Mouse (Mus musculus) midbrain, postnatal 0 days (tissue): Measurements from ENCODE around the gene Ak5. TPM values are rescaled to one million over a fixed set of nuclear protein-coding genes. Genes with fewer than 3 reads are reported as not detected.

ENCODE experiments used
- ATAC-seq: fragments of 200-750 bp; cut with Nextera tagmentation; 2 replicates; pipeline ENCODE4 v1.8.0; 2017; ENCODE audit warnings: moderate number of reproducible peaks, mild to moderate bottlenecking, moderate TSS enrichment, moderate library complexity; ENCODE audit not compliant: low FRiP score
- DNase-seq: peaks from one replicate; pipeline ENCODE4 v3.0.0-alpha.2; 2015; ENCODE audit warnings: low spot score
- H3K27ac ChIP-seq: fragments of 300-500 bp; sonication (generic); 2 replicates; pipeline ENCODE4 v1.5.1; 2014; ENCODE audit warnings: low read depth, mild to moderate bottlenecking, low read length, mixed read lengths
- H3K27me3 ChIP-seq: fragments of 300-500 bp; sonication (generic); 2 replicates; pipeline ENCODE4 v1.6.1; 2014; ENCODE audit warnings: low read length, control low read depth, mixed read lengths; ENCODE audit not compliant: insufficient read depth
- H3K36me3 ChIP-seq: fragments of 300-500 bp; sonication (generic); 2 replicates; pipeline ENCODE4 v1.6.1; 2014; ENCODE audit warnings: low read length, control low read depth, mixed read lengths; ENCODE audit not compliant: insufficient read depth
- H3K4me1 ChIP-seq: fragments of 300-500 bp; sonication (generic); 2 replicates; pipeline ENCODE4 v1.6.1; 2014; ENCODE audit warnings: mild to moderate bottlenecking, control low read depth, antibody characterized with exemption, low read length, mixed read lengths; ENCODE audit not compliant: insufficient read depth
- H3K4me2 ChIP-seq: fragments of 300-500 bp; sonication (generic); 2 replicates; pipeline ENCODE4 v1.6.1; 2014; ENCODE audit warnings: low read depth, mild to moderate bottlenecking, low read length, mixed read lengths; ENCODE audit not compliant: poor library complexity, severe bottlenecking
- H3K4me3 ChIP-seq: fragments of 300-500 bp; sonication (generic); 2 replicates; pipeline ENCODE4 v1.5.1; 2014; ENCODE audit warnings: low read depth, mild to moderate bottlenecking, low read length, moderate library complexity
- H3K9ac ChIP-seq: fragments of 300-500 bp; sonication (generic); replicated peaks from 2 replicates; pipeline ENCODE4 v1.6.1; 2014; ENCODE audit warnings: mild to moderate bottlenecking, low read length, moderate library complexity, mixed read lengths; ENCODE audit not compliant: poor library complexity, severe bottlenecking
- H3K9me3 ChIP-seq: fragments of 300-500 bp; sonication (generic); 2 replicates; pipeline ENCODE4 v1.6.1; 2016; ENCODE audit warnings: low read length, control low read depth
- CTCF ChIP-seq: IDR thresholded peaks from 2 replicates; pipeline ENCODE4 v1.5.1; 2016; ENCODE audit warnings: antibody characterized with exemption, mild to moderate bottlenecking
- WGBS: fragments of 180-500 bp; shearing (Covaris S2); extraction: QIAGEN DNeasy Blood & Tissue Kit; methylation state at CpG from one replicate; pipeline ENCODE4 v1.1.7; 2014; 5-methylcytosine and 5-hydroxymethylcytosine counted together
- polyA plus RNA-seq: library from polyadenylated mRNA; unstranded; fragments of >200 nt; fragmentation: Nextera tagmentation; extraction: Ambion mirVana; gene quantifications from 2 replicates; pipeline ENCODE4 v1.2.1, GENCODE M21; 2015
- total RNA-seq: library from RNA; depleted of rRNA; stranded (reverse); fragments of >200 nt; gene quantifications from 2 replicates; pipeline ENCODE4 v1.2.3, GENCODE M21; 2014

The Ak5 gene
- total and polyA plus RNA-seq, 2 experiments from 2014 or later, result 14.0 to 22.3 TPM

DNA sequence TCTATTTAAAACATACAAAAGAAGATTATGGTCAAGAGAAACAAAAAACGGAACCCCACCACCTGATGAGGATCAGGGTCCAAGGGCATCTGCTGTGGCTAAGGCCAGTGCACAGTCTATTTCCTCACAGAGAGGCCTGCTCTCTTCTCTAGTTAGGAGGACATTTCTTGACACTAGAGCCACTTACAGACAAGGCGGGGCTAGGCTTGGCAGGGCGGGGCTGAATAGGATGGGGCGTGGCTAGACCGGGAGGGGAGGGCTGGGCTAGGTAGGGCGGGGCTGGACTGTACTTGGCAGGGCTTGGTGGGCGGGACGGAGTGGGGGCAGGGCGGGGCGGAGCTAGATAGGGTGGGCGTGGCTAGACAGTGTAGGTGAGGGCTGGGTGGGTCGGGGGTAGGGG, 110.5 kb downstream of the Ak5 start:
- Histone ChIP-seq H3K27ac (no peak overlapping the region), H3K9ac (no peak overlapping the region), H3K4me3 (no peak overlapping the region), H3K9me3 (no peaks in the 10 kb centered on the region), H3K4me2 (no peak overlapping the region), H3K27me3 (no peaks in the 10 kb centered on the region), H3K36me3 (no peaks in the 10 kb centered on the region), H3K4me1 (no peaks in the 10 kb centered on the region)
- no peak for DNase-seq
- no peak for TF ChIP-seq CTCF
- WGBS, result 41% methylated on average over 7 of the region's 12 CpGs
- ATAC-seq, result no peak

- WGBS, result 92% methylated on average over 3 of the region's 3 CpGs
- Histone ChIP-seq H3K36me3 (no peaks in the 10 kb centered on the region), H3K4me2 (no peak overlapping the region), H3K4me3 (no peak overlapping the region), H3K27me3 (no peaks in the 10 kb centered on the region), H3K9me3 (no peaks in the 10 kb centered on the region), H3K4me1 (no peaks in the 10 kb centered on the region), H3K27ac (no peak overlapping the region), H3K9ac (no peak overlapping the region)
- TF ChIP-seq CTCF, result peak; percentile 42; the same call in 1 of the 2 replicates
- DNase-seq, result no peak
- ATAC-seq, result no peak
Measured at GRCm38 (mm10) chr3:152556919-152557318, 111.2 kb downstream of the Ak5 start.

DNA sequence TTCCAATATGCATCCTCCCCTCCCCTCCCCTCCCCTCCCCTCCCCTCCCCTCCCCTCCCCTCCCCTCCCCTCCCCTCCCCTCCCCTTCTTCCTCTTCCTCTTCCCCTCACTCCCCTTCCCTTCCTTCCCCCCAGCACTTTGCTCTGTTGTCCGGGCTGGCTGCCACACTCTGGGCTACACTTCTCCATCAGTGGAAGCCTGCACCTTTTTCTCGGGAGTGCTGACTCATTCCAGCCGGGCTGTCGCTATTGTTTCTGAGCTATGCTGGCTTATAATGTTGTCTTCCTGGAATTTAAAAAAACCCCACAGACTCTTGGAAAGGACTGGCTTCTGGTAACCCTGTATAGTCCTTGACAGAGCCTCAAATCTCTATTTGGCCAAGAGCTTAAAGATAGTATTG, 111.7 kb downstream of the Ak5 start:
- WGBS, result 53% methylated on average over 3 of the region's 4 CpGs
- no peak for TF ChIP-seq CTCF
- no peak for ATAC-seq
- H3K27me3 ChIP-seq, result no peaks in the 10 kb centered on the region
- H3K9ac ChIP-seq, result no peak overlapping the region
- H3K4me1 ChIP-seq, result no peaks in the 10 kb centered on the region
- H3K4me3 ChIP-seq, result no peak overlapping the region
- no peak overlapping the region for H3K4me2 ChIP-seq
- DNase-seq, result no peak
- no peak overlapping the region for H3K27ac ChIP-seq
- no peaks in the 10 kb centered on the region for H3K36me3 ChIP-seq
- no peaks in the 10 kb centered on the region for H3K9me3 ChIP-seq

- no peak overlapping the region for H3K9ac ChIP-seq
- H3K36me3 ChIP-seq, result no peaks in the 10 kb centered on the region
- DNase-seq, result no peak
- no peak for TF ChIP-seq CTCF
- no peaks in the 10 kb centered on the region for H3K4me1 ChIP-seq
- H3K27me3 ChIP-seq, result no peaks in the 10 kb centered on the region
- ATAC-seq, result no peak
- H3K9me3 ChIP-seq, result no peaks in the 10 kb centered on the region
- no peak overlapping the region for H3K4me3 ChIP-seq
- no peak overlapping the region for H3K4me2 ChIP-seq
- WGBS, result 35% methylated on average over 7 of the region's 7 CpGs
- no peak overlapping the region for H3K27ac ChIP-seq
Measured at GRCm38 (mm10) chr3:152555216-152555615, 112.9 kb downstream of the Ak5 start.

GRCm38 (mm10) chr3:152554366-152554765, 113.8 kb downstream of the Ak5 start:
- no peaks in the 10 kb centered on the region for H3K9me3 ChIP-seq
- H3K27ac ChIP-seq, result no peak overlapping the region
- H3K4me1 ChIP-seq, result no peaks in the 10 kb centered on the region
- H3K4me2 ChIP-seq, result no peak overlapping the region
- DNase-seq (no peak), ATAC-seq (no peak)
- no peaks in the 10 kb centered on the region for H3K36me3 ChIP-seq
- H3K27me3 ChIP-seq, result no peaks in the 10 kb centered on the region
- no peak for TF ChIP-seq CTCF
- no peak overlapping the region for H3K4me3 ChIP-seq
- 90% methylated on average over 7 of the region's 7 CpGs for WGBS
- H3K9ac ChIP-seq, result no peak overlapping the region

DNA sequence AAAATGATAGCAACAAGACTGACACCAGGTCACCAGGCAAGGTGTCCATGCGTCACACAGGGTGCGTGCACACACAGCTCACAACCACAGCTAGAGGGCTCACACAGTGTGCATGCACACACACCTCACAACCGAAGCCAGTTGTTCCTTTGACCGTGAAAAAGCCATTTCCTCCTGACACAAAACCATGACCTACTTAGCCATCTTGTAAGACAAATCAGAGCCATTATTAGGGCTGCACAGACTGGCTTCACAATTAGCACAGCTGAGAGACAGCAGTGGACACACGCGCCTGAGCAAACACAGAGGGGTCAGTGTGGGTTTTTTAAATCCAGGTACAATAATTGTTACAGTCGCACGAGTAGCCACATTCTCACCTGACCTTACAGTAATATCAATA, 115.5 kb downstream of the Ak5 start:
- H3K4me3 ChIP-seq, result no peak overlapping the region
- no peaks in the 10 kb centered on the region for H3K9me3 ChIP-seq
- 86% methylated on average over 8 of the region's 8 CpGs for WGBS
- H3K27me3 ChIP-seq, result no peaks in the 10 kb centered on the region
- DNase-seq (no peak), ATAC-seq (no peak)
- H3K36me3 ChIP-seq, result no peaks in the 10 kb centered on the region
- no peaks in the 10 kb centered on the region for H3K4me1 ChIP-seq
- TF ChIP-seq CTCF, result no peak
- no peak overlapping the region for H3K4me2 ChIP-seq
- H3K9ac ChIP-seq, result no peak overlapping the region
- H3K27ac ChIP-seq, result no peak overlapping the region
